Comparison of ENCODE assay signal across 8 mouse cellular contexts in genomic region chr7:29271687-29272465, GRCm38 (mm10). TPM values are rescaled to one million over a fixed set of nuclear protein-coding genes. Genes with fewer than 3 reads are reported as not detected.
DNase-seq lines count a peak whose midpoint lies in the region; ATAC-seq and TF ChIP-seq lines count a peak whose summit lies in the region.

No protein-coding gene starts in this region.

- 53% methylated on average over 8 of the region's 8 CpGs for WGBS in heart, embryonic 10.5 days
- WGBS in intestine, postnatal 0 days: 39% methylated on average over 8 of the region's 8 CpGs
- WGBS in stomach, embryonic 16.5 days: 55% methylated on average over 8 of the region's 8 CpGs

- H3K4me1 ChIP-seq in heart, embryonic 10.5 days: peaks cover 16% of the 10 kb centered on the region
- peaks cover 10% of the 10 kb centered on the region; the same call in 1 of the 2 replicates for H3K4me1 ChIP-seq in intestine, postnatal 0 days (replicated peaks; ENCODE audit: control insufficient read depth, insufficient read depth, low read length)
- peaks cover 32% of the 10 kb centered on the region for H3K4me1 ChIP-seq in stomach, embryonic 16.5 days (ENCODE audit: control insufficient read depth, insufficient read depth, low read length)

- ATAC-seq in intestine, postnatal 0 days: no peak
- peak; percentile 2; the same call in 1 of the 2 replicates for ATAC-seq in stomach, embryonic 16.5 days (ENCODE audit: insufficient read depth, low FRiP score)

- intact Hi-C loops in heart, postnatal 14 days (cut with DNase I): no loop called here

- H3K4me2 ChIP-seq in intestine, postnatal 0 days (replicated peaks; ENCODE audit: low read depth): no peak overlapping the region
- no peak overlapping the region for H3K4me2 ChIP-seq in stomach, embryonic 16.5 days (ENCODE audit: low read depth, low read length)

- DNase-seq in heart, embryonic 10.5 days (ENCODE audit: low spot score): no peak
- DNase-seq in heart, postnatal 14 days: no peak
- DNase-seq in right cerebral cortex, adult 2 months (ENCODE audit: low spot score in 2 of 2): peak; percentile 34 to 53
- no peak for DNase-seq in right cerebral cortex, postnatal 4 days
- DNase-seq in liver: no peak
- DNase-seq in embryo, embryonic 9.5 days (ENCODE audit: extremely low spot score): no peak

- no peaks in the 10 kb centered on the region for H3K36me3 ChIP-seq in heart, embryonic 10.5 days
- H3K36me3 ChIP-seq in intestine, postnatal 0 days (ENCODE audit: control insufficient read depth, insufficient read depth): no peaks in the 10 kb centered on the region
- H3K36me3 ChIP-seq in stomach, embryonic 16.5 days (ENCODE audit: control insufficient read depth, insufficient read depth, low read length): no peaks in the 10 kb centered on the region

- no peaks in the 10 kb centered on the region for H3K9me3 ChIP-seq in heart, embryonic 10.5 days
- no peaks in the 10 kb centered on the region for H3K9me3 ChIP-seq in intestine, postnatal 0 days (ENCODE audit: control insufficient read depth)
- H3K9me3 ChIP-seq in stomach, embryonic 16.5 days (replicated peaks; ENCODE audit: control insufficient read depth, low read length): no peaks in the 10 kb centered on the region

- peak overlapping the region; percentile 31; the same call in 1 of the 2 replicates for H3K27ac ChIP-seq in heart, embryonic 10.5 days
- H3K27ac ChIP-seq in intestine, postnatal 0 days (ENCODE audit: low read depth, low read length): peak overlapping the region; percentile 23; the same call in 1 of the 2 replicates
- peak overlapping the region; percentile 39 for H3K27ac ChIP-seq in stomach, embryonic 16.5 days (ENCODE audit: low read length)

- no peak overlapping the region for H3K9ac ChIP-seq in intestine, postnatal 0 days (ENCODE audit: low read depth, low read length)
- peak overlapping the region; percentile 4 for H3K9ac ChIP-seq in stomach, embryonic 16.5 days (ENCODE audit: low read length)

- no peak for TF ChIP-seq CTCF in intestine, postnatal 0 days (IDR thresholded peaks at IDR 0.05; ENCODE audit: low read depth)

- H3K4me3 ChIP-seq in heart, embryonic 10.5 days: peak overlapping the region; percentile 8; the same call in 1 of the 2 replicates
- no peak overlapping the region for H3K4me3 ChIP-seq in intestine, postnatal 0 days (ENCODE audit: low read depth, low read length)
- no peak overlapping the region for H3K4me3 ChIP-seq in stomach, embryonic 16.5 days (replicated peaks; ENCODE audit: low read length)

- no peaks in the 10 kb centered on the region for H3K27me3 ChIP-seq in heart, embryonic 10.5 days (ENCODE audit: insufficient read depth, poor library complexity, severe bottlenecking)
- no peaks in the 10 kb centered on the region for H3K27me3 ChIP-seq in intestine, postnatal 0 days (replicated peaks; ENCODE audit: control insufficient read depth, insufficient read depth, low read length)
- no peaks in the 10 kb centered on the region for H3K27me3 ChIP-seq in stomach, embryonic 16.5 days (ENCODE audit: control insufficient read depth, insufficient read depth, low read length)

RNA-seq across cellular contexts. Expression of gene Spint2, which starts 9.8 kb away (rescaled TPM):
- 32.4 and 63.4 TPM in 2 replicates for polyA plus RNA-seq in heart, embryonic 10.5 days (2016; fragmentation: Nextera tagmentation; extraction: Ambion mirVana)
- total RNA-seq in heart, postnatal 14 days (2021): 10 to 100 TPM; 39.2 to 42.9 TPM
- polyA plus RNA-seq in intestine, postnatal 0 days (2015; fragmentation: Nextera tagmentation; extraction: Ambion mirVana): 685 and 722 TPM in 2 replicates
- 399 and 413 TPM in 2 replicates for polyA plus RNA-seq in stomach, embryonic 16.5 days (2015; fragmentation: Nextera tagmentation; extraction: Ambion mirVana)

RNA-seq across cellular contexts. Expression of gene Ppp1r14a, which starts 17.2 kb away (rescaled TPM):
- 6.4 and 13.8 TPM in 2 replicates for polyA plus RNA-seq in heart, embryonic 10.5 days (2016; fragmentation: Nextera tagmentation; extraction: Ambion mirVana)
- 10 to 100 TPM; 13.2 to 15.4 TPM for total RNA-seq in heart, postnatal 14 days (2021)
- polyA plus RNA-seq in intestine, postnatal 0 days (2015; fragmentation: Nextera tagmentation; extraction: Ambion mirVana): 35.2 and 37.0 TPM in 2 replicates
- polyA plus RNA-seq in stomach, embryonic 16.5 days (2015; fragmentation: Nextera tagmentation; extraction: Ambion mirVana): 46.8 and 48.8 TPM in 2 replicates

RNA-seq across cellular contexts. Expression of gene 2200002D01Rik, which starts 23.6 kb away (rescaled TPM):
- polyA plus RNA-seq in heart, embryonic 10.5 days (2016; fragmentation: Nextera tagmentation; extraction: Ambion mirVana): 8.2 and 9.7 TPM in 2 replicates
- total RNA-seq in heart, postnatal 14 days (2021): 1 to 10 TPM; 2.0 to 2.2 TPM
- polyA plus RNA-seq in intestine, postnatal 0 days (2015; fragmentation: Nextera tagmentation; extraction: Ambion mirVana): 836 and 862 TPM in 2 replicates
- polyA plus RNA-seq in stomach, embryonic 16.5 days (2015; fragmentation: Nextera tagmentation; extraction: Ambion mirVana): 77.3 and 80.2 TPM in 2 replicates

RNA-seq across cellular contexts. Expression of gene Dpf1, which starts 31.9 kb away (rescaled TPM):
- polyA plus RNA-seq in heart, embryonic 10.5 days (2016; fragmentation: Nextera tagmentation; extraction: Ambion mirVana): 2.5 and 8.7 TPM in 2 replicates
- 1 to 10 TPM in 1 of 2 experiments, under 1 TPM in 1; 0.19 to 1.2 TPM for total RNA-seq in heart, postnatal 14 days (2021)
- 1.7 TPM in 2 replicates for polyA plus RNA-seq in intestine, postnatal 0 days (2015; fragmentation: Nextera tagmentation; extraction: Ambion mirVana)
- 5.3 and 5.9 TPM in 2 replicates for polyA plus RNA-seq in stomach, embryonic 16.5 days (2015; fragmentation: Nextera tagmentation; extraction: Ambion mirVana)

RNA-seq across cellular contexts. Expression of gene Yif1b, which starts 33.7 kb away (rescaled TPM):
- 126 and 131 TPM in 2 replicates for polyA plus RNA-seq in heart, embryonic 10.5 days (2016; fragmentation: Nextera tagmentation; extraction: Ambion mirVana)
- 10 to 100 TPM; 62.0 to 68.3 TPM for total RNA-seq in heart, postnatal 14 days (2021)
- 40.6 and 41.7 TPM in 2 replicates for polyA plus RNA-seq in intestine, postnatal 0 days (2015; fragmentation: Nextera tagmentation; extraction: Ambion mirVana)
- polyA plus RNA-seq in stomach, embryonic 16.5 days (2015; fragmentation: Nextera tagmentation; extraction: Ambion mirVana): 89.4 and 92.2 TPM in 2 replicates

Comparison
In these comparisons a context has a peak if more than half of its experiments do, and no peak if none do; other contexts are left out.
1. DNase-seq: peak in right cerebral cortex, adult 2 months (2 of 2); none in heart, embryonic 10.5 days (single experiment), heart, postnatal 14 days (0 of 2), right cerebral cortex, postnatal 4 days (single experiment), liver (single experiment) and embryo, embryonic 9.5 days (single experiment).
2. RNA of gene 2200002D01Rik, which starts 23.6 kb away (polyA plus RNA-seq): 836 to 862 TPM in intestine, postnatal 0 days; 77.3 to 80.2 TPM in stomach, embryonic 16.5 days and 8.2 to 9.7 TPM in heart, embryonic 10.5 days; every median in the first group is over 10 times any median in the second.
3. Peak in every context shown above with its lines, with median percentiles within 50 percentile points of each other: H3K27ac ChIP-seq.